Mouse (Mus musculus) heart, postnatal 0 days (tissue): Measurements from ENCODE around the gene Map3k7cl.

Source experiments
- CTCF ChIP-seq: IDR thresholded peaks from 2 replicates; pipeline ENCODE4 v1.5.1; 2016; ENCODE audit warnings: antibody characterized with exemption, control low read depth, low read depth
- EP300 ChIP-seq: IDR thresholded peaks from 2 replicates; pipeline ENCODE4 v1.6.1; 2016; ENCODE audit warnings: antibody characterized with exemption, low read depth

DNA sequence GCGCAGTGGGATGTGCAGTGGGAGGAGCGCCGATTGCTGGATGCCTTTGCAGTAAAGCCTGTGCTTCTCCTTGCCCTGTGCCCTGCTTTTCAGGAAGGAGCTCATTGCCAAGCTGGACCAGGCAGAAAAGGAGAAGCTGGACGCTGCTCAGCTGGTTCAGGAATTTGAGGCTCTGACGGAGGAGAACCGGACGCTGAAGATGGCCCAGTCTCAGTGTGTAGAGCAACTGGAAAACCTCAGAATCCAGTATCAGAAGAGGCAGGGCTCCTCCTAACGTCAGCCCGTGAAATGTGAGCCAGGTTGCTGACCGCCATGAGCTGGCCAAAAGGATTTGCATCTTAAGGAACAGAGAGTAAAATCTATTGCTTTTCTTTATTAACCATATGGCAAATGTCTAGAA, 41.0 kb downstream of the Map3k7cl start:
- TF ChIP-seq EP300 (no peak), CTCF (peak; percentile 5; the same call in 1 of the 2 replicates)
